Mouse (Mus musculus): ENCODE measurements around the gene Rpusd3.

- TF ChIP-seq POLR2A (IDR thresholded peaks at IDR 0.05; ENCODE audit: extremely low read depth, insufficient read depth, low read length) (no peak), CTCF (IDR thresholded peaks at IDR 0.05; ENCODE audit: extremely low read depth, insufficient read depth, low read length) (no peak)
Measured at GRCm38 (mm10) chr6:113404649-113405448, 14.3 kb downstream of the Rpusd3 start.

Data from cortical plate, adult 2 months (tissue).